Mouse (Mus musculus) ES-E14 (cell line): ENCODE data around the gene Tubb3.

ENCODE experiments used
- CHD2 ChIP-seq: IDR thresholded peaks from 2 replicates; pipeline ENCODE4 v1.6.1; 2014; ENCODE audit warnings: mild to moderate bottlenecking, low read depth, low read length, inconsistent platforms
- HCFC1 ChIP-seq: IDR thresholded peaks from 2 replicates; pipeline ENCODE4 v1.6.1; 2012; ENCODE audit warnings: low read length, inconsistent platforms, borderline replicate concordance; ENCODE audit not compliant: insufficient read depth
- MAFK ChIP-seq: IDR thresholded peaks from 2 replicates; pipeline ENCODE4 v1.6.1; 2014; ENCODE audit warnings: mild to moderate bottlenecking, low read depth, low read length, inconsistent platforms; ENCODE audit not compliant: insufficient read depth
- ZC3H11A ChIP-seq: IDR thresholded peaks from 2 replicates; pipeline ENCODE4 v1.6.1; 2012; ENCODE audit warnings: low read depth, mild to moderate bottlenecking, inconsistent platforms, low read length, borderline replicate concordance
- ZNF384 ChIP-seq: IDR thresholded peaks from 2 replicates; pipeline ENCODE4 v1.6.1; 2012; ENCODE audit warnings: low read depth, low read length, inconsistent platforms

DNA sequence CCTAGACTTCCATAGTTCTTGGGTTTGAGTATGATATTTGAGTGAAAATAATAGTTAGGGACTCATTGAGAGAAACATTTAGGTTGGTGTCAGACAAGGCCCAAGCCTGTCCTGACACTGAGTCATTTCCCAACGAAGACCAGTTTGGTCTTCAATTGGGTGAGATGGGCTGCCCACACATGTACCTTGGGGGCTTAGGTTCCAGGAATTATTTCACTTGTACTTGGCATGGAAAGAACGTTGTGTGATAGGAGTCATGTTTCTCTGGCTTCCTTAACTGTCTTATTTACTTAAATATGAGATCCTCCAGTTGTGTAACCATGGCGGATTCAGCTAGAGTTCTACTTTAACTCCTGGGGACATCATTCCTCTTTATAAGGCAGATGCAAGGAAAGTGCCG is 52.4 kb downstream of the Tubb3 start:
- no peak for TF ChIP-seq ZNF384
- TF ChIP-seq ZC3H11A = no peak
- no peak for TF ChIP-seq MAFK
- no peak for TF ChIP-seq HCFC1
- no peak for TF ChIP-seq CHD2
